Mouse (Mus musculus): ENCODE results near the gene Hist1h2br.
"Not testable (repeated sequence)": the region's sequence is repeated elsewhere in the genome, so short reads cannot be mapped to it uniquely, and the experiment has no call there.

GRCm38 (mm10) chr13:21810073-21810472, 23.5 kb upstream of the Hist1h2br start, which contains the start of the genes Hist1h2bq and Hist1h2ao:
- TF ChIP-seq ZC3H11A (IDR thresholded peaks at IDR 0.05; ENCODE audit: low read depth, low read length); IRF4 (IDR thresholded peaks at IDR 0.05; ENCODE audit: low read depth, low read length); MYC (IDR thresholded peaks at IDR 0.05; ENCODE audit: low read depth, low read length); POLR2A (IDR thresholded peaks at IDR 0.05; ENCODE audit: low read depth, low read length); MAX (IDR thresholded peaks at IDR 0.05; ENCODE audit: low read length); UBTF (IDR thresholded peaks at IDR 0.05; ENCODE audit: low read depth, low read length); CTCF (conservative IDR thresholded peaks at IDR 0.05 in 1 of 2, IDR thresholded peaks at IDR 0.05 in 1 of 2; ENCODE audit: low read depth in 2 of 2, low read length in 2 of 2); SMC3 (IDR thresholded peaks at IDR 0.05; ENCODE audit: low read depth, low read length); MAFK (IDR thresholded peaks at IDR 0.05; ENCODE audit: insufficient replicate concordance, low read length); HCFC1 (IDR thresholded peaks at IDR 0.05; ENCODE audit: low read depth, low read length); EP300 (IDR thresholded peaks at IDR 0.05; ENCODE audit: low read length); TCF12 (IDR thresholded peaks at IDR 0.05; ENCODE audit: low read depth, low read length): not testable (repeated sequence)
